Mouse (Mus musculus) right cerebral cortex, postnatal 14 days (tissue): ENCODE results near the gene Tns3.
"Not testable (repeated sequence)": the region's sequence is repeated elsewhere in the genome, so short reads cannot be mapped to it uniquely, and the experiment has no call there.

ENCODE experiments used
- DNase-seq: peaks from one replicate; pipeline ENCODE4 v3.0.0; 2022

The Tns3 gene

DNA sequence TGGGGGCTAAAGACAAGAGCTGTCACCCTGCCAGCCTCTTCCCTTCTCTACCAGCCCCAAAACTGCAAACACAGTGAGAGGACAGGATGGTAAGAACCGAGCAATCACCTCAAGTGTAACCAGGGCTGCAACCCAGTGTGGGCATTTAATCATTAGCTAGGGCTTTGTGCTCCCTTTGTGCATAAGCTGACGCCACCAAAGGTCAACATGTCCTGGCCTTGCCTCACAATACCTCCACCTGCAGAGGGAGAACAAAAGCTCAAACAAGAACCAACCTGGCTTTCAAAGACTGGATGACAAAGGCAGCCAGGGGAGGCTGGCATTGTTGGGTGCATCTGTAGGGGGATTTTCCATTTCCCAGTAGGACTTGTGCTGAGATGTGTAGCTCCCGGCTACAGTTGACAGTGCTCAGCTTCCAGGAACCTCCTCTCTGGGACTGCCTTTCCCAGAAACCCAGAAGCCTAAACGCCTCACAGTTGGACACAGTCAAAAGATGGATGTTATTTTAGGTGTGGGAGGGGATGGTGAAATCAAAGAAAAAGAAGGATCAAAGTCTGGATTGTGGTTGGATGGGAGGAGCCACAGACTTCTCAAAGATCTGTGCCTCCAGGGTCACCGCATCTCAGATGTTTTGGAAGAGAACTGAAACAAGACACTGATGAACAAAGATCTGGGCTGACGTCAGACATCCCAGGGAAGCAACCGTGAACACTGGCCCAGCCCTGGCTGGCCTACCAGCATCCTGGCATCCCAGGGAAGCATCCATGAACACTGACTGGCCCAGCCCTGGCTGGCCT, 94.9 kb downstream of the Tns3 start:
- no peak for DNase-seq

DNA sequence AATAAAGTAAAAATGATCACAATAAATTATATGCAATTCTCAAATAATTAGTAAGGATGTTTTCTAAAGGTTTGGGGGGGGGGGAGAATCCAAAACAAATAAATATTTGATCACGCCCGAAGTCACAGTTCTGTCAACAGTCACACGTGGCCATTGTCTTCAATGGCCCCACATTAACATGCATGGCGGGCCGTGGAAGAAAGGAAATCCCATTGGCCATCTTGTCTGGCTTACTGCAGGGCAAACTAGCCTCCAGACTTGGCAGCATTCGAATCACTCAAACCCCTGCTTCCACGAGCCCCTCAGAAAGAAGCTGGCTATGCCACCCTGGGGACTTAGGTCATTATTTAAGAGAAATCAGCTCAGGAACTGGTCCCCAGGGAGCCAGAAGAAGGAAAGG, 95.5 kb downstream of the Tns3 start:
- no peak for DNase-seq

DNA sequence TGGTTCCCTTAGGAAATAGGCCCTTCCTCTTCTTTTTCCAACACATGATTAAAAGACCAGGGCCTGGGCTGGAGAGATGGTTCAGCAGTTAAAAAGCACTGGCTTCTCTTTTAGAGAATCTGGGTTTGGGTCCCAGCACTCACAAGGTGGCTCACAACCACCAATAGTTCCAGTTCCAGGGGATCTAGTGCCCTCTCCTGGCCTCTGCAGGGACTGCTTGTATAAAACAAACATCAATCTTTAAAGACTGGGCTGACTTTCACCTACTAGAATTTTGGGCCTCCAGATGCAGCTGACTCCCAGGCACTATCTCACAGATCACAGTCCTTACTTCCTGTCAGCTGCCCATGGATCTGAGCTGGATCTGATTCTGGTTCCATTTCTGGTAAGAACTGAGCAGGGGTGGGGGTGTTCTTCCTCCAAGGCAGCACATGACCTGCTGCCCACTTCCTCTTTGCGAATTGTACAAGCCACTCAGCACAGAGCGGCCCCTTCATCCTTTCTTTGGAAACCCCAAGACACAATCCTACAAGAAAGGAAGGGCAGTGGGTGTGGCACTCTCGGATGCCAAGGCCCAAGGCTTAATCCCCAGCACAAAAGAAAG, 98.0 kb downstream of the Tns3 start:
- no peak for DNase-seq

DNA sequence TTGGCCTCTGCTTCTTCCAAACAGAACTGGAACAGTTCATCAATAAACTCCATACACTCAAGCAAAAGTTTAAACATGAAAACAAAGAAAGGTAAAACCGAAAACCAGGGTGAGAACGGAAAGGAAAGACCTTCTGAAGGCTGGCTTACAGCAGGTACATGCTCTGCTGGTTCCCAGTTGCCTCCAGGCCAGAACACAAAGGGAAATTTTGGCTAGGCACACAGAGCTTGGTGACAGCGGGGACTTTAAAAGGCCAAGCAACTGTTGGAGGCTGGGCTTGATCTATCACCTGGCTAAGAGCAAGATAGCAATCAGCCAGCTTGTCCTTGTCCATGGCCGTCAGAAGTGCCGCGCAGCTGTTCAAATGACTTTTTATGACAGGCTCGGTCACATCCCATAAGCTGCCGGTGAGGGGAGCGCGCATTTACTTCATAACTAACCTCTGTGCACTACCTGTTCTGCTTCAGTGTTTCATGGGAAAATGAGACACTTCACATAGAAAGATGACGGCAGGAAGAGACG, 105.5 kb downstream of the Tns3 start:
- no peak for DNase-seq

DNA sequence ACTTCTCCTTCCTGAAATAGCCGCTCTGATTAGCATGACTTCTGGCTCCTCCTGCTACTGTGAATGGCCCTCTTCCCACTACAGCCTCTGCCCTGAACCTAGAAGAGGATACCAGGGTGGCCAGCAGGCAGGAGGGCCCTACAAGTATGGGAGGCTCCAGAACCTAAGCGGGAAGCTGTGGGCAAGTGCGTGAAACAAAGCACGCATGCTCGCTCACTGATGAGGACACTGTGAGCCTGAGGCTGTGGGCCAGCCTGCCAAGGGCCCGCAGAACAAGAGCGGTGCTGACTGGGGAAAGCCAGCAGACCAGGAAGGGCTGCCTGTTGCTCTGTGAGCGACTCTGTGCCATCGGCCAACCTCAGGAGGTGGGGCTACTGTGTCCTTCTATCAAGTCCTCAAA, 106.1 kb downstream of the Tns3 start:
- no peak for DNase-seq

DNA sequence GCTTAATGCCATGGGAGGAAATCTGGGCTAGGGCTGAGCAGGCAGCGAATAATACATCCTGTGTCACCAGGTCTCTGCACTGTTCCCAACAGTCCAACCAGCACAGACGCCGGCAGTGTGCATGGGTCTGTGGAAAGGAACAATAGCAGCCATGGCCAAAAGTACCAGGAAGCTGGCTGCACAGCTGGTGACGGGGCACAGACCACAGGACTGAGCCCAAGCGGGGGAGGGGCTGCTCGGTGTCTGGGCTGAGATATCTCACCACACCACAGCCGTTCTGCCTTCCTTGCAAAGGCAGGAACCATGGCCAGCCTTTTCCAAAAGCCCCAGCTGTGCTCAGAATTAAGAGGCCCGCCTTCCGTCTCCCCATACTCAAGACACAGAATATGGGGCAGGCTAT, 107.3 kb downstream of the Tns3 start:
- DNase-seq = peak; percentile 50

DNA sequence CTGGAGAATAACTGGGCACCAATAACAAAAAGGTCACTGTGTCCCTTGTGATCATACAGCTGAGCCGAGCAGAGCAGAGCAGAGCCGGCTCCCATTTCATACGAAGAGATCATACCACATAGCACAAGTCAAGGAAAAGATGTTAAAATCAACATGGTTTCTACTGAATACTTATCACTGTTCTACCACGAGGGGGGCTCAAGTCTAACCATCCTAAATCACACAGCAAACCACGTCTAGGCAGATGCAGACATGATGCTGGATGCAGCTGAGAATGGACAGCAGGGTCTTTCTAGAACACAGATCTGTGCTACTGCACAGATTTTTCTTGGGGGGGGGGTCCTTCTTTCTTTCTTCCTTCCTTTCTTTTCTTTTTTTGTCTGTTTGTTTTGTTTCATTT, 112.6 kb downstream of the Tns3 start:
- no peak for DNase-seq

DNA sequence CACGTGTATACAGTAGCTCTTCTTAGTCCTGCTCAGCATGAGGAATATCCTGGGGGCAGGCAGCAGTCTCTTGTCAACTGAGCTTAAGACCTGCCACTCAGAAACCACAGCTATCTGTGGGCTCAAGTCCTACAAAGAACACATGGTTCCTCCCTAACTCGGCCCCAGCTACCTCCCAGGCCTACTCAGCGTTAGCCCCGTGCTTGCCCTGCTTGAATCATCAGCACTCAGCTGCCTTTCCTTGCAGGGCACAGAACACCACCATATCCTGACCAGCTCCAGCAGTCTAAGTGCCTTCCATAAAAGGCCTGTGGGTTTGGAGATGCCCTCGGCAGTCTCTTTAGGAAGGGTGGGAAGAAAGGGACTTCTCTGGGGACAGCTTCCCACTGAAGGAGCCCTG, 116.7 kb downstream of the Tns3 start:
- no peak for DNase-seq

DNA sequence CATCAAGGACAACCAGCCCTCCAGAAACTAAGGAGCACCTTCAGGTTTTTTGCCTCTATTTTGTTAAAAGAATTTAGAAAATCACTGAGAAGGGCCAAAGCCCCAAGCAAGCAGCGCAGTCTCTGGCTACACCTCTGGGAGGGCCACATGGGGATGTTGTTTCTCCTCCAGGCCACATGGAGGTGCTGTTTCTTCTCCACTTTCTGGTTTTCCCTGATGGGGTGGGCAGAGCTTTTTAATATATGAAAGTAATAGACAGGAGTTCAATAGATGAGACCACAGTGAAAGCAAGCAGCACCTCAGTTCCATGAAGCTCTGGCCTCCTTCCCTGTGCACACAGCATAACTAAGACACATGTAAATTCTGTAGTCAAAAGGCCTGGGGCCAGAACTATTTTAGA, 118.5 kb downstream of the Tns3 start:
- DNase-seq = no peak

DNA sequence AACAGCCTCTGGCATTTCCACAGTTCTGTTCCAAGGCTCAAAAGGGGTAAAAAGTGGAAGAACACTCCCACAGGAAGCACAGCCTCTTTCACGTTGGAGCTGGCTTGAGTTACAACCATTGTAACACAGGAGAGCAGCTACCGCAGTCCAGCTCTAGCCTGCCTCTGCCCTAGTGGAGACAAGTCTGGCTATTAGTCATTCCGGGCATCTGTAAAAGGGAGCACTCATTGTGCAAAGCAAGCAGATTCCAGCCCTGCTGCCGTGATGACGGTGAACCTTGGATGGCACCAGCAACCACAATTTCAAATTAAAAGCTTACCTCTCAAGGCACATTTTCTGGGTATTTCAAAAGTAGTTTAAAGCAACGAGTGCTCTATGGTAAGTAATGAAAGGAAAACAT, 120.0 kb downstream of the Tns3 start:
- no peak for DNase-seq

DNA sequence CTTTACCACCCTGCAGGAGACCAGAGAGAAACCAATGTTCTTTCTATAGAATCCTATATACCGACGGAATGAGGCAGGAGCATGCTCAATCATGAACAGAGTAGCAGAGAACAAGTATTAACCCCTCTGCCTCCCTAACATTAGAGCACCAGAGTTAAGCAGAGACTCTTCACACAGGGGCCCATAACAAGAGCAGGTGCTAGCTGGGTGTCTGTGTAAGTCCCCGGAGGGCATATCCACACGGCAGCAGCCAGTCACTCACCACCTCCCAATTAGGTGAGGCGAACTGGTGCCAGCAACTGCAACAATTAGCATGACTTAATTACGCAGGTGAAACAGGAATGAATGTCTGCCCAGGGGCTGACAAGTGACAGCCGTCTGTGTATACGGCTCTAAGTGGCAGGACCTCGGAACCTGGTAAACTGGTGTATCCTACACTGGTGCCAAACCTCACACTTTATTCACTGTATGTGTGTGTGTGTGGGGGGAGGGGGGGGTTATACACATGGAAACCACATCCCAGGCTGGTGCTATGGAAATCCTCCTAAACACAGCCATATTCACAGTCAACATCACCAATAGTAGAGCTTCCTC, 123.0 kb downstream of the Tns3 start:
- DNase-seq = no peak

DNA sequence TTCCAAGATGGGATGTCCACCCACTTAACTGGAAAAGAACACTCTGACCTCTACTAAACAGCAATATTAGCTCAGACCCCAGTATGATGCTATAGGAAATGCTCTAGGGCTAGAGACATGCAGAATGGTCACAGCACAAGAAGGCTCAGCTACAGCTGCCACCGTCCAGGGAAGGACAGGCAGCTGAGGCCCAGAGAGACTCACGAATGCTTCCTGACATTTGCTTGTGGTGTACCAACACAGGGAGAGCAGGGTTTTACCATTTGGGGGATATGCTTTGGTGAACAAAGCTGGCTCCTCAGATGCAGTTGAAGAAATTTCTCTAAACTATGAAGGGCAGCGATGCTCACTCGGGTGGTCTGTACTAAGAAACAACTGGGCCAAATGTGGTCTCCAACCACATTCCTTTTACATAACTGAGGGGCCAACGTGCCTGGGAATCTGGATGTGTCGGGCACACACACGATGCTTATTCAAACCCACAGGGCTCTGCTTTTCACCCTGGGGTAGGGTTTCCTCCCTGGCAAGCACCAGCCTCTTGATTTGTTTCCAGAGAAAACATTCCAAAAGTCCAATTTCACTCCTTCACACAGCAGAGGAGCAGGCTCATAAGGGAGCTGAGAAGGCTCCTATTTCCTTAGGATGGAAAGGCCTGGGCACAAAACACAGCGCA, 124.6 kb downstream of the Tns3 start:
- DNase-seq = no peak

DNA sequence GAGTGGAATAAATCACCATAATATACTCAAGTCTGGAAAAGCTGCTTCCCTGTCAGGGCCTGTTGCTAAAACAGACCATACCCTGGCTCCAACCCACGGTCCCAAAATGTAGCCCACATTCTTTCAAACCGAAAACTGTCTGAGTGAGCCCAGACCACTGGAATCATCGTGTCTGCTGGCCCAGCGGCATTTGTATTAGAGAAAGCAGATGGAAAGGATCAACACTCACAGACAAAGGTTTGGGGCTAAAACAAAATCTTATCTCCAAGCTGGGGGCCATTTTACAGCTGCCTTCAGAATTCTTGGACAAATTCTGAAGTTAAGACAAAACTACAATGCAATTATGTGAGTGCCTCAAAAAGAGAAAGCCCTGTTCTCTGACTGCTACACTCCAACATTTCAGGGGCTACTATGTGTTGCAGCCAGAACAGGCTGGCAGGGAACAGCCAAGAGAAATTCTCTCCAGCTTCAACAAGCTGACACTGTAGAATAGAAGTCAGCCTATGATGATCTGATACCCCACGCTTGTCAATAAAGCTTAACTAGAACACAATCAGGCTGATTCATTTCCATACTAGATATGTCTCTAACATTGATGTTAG, 127.2 kb downstream of the Tns3 start:
- DNase-seq = no peak

DNA sequence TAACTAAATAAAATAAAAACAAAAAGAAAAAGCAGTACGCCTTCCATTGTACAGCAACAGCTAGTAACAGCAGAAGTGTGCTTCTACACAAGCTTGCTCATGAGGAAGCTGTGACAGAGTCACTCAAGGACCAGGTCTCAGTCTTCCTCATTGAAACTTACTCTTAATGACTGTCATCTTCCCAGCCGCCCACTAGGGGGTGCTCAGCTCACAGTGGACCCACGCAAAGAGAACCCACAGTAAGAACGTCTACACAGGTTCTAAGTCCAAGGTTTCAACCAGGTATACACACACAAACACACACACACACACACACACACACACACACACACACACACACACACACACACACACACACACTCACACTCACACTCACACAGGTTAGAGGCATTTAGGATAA, 129.4 kb downstream of the Tns3 start:
- DNase-seq = peak; percentile 70

DNA sequence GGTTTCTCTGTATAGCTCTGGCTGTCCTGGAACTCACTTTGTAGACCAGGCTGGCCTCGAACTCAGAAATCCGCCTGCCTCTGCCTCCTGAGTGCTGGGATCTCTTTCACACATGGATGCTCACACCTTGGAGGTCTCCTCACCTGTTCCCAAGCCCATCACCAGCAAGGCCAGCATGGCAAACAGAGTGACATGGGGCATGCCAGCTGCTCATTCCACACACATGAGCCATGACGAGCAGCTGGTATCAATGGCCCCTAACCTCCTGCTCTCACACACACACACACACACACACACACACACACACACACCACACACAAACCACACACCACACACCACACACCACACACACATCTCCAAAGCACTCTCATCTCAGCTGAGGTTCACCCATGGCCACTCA, 131.6 kb downstream of the Tns3 start:
- DNase-seq = not testable (repeated sequence)

DNA sequence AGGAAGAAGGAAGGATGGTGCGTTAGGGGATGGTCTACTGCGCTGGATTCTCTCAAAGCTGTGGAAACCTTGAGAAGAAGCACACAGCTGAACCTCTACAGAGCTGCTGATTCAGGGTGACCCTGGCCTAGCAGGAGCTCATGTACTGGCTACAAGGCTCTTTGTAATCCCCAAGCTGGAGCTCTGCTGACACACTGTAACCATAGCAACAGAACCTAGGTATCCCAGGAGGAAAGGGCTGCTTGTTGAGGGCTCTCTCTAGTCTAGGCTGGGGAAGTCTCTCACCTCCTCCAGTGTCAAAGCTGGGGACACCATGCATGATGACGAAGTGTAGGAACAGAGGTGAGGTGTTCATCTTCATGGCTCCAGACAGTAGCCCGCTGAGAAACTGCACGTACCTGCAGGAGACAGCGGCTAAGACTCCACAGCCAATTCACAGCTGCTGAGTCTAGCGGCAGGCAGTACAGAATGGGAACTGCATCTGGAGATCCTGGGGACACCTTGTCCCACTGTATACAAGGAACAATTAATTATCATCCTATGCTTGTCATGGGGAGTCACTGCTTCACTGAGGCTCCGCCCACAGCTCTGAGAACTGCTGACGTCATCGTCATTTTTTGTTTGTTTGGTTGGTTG, 132.1 kb downstream of the Tns3 start:
- DNase-seq = no peak

DNA sequence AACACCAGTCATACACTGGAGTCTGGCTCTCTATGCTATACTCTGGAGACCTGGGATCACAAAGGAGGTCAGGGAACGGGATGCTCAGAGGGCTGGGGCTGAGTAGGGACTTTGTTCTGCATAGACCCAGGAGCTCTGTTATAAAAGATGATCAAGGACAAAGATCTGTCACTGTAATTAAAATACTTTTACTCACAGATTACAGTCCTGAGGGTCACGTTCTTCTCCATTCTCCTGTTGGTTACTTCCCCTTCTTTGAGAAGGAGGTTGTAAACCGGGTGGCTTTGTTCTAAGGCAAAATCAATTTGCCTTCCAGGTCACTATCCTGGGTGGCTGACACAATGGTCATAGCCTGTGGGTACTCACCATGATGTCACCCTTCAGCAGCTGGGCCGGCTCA, 133.8 kb downstream of the Tns3 start:
- DNase-seq = no peak

DNA sequence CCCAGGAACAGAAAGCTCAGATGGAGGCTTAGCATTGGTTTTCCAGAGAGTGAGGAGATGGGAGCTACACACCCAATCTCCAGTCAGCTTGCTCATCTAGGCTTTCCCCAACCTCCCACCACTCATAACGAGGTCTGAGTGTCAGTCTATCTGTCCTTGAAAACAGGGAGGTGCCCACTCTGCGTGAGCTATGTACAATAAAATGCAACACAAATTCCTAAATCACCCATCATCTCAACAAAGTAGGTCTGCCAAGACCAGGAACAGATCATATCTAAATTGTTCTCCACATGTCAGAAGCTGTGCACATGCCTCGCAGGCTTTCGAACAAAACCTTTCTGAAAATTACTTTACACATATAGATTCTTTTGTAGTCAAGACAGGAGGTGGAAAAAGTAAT, 134.3 kb downstream of the Tns3 start:
- no peak for DNase-seq

DNA sequence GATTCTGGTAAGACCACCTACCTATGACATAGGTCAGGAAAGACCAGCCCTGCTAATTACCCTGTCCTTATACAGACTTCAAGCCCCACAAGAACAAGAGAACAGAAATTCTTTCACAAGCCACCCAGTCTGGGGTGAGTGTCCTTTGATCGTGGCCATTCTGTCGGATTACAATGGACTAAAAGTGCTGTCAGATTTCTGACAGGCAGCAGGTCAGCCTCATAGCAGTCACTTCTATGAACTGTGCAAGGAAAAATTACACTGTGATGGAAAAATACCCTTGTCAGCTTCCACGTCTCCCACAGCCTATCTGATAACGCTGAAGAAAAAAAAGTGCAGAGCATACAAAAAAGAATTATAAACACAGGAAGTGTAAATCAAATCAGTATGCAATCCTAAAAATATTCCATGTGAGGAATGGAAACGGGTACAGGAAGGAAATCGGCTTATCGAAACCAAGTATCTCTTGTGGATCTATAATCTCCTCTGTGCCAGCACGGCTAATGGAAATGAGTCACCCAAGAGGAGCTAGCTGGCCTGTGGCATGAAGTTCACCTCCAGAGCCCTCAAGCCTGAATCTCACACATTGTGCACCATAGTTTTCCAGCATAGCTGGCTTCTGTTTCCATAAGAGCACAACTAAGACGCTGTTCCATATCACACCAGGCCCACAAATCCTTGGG, 138.7 kb downstream of the Tns3 start:
- DNase-seq = no peak

DNA sequence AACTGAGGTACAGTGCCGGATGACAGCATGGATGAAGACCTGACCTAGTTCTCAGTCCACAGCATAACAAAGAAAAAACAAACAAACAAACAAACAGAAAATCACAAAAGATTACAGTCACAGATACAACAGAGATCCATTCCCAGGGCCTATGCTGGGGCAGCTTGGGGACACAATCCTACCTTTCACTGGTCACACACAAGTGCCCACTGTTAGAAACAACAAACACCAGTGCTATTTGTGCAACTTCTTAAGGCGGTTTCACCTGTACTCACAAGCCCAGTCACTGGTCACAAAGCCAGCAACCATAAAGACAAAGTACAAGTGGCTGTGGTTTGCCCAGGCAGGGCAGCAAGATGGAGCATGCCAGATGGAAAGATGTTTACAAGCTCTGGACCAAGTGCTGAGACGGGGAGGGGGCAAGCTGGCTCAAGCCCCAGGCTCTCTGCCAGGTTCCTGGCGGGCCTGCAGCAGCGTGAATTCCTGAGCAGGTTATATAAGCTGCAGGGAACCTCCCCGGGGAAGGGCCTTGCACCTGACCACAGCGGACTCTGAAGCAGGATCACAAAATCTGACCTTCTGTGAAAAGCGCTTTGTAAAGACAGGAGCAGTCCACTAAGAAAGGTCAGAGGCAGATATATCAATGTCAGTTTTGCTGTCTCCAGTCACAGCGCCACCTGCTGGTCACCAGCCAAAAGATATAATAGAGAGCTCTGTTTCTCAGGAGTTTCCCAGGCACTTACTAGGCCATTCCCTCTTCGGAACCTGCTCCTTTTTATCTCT, 140.8 kb downstream of the Tns3 start:
- peak; percentile 77 for DNase-seq
